Mouse (Mus musculus): ENCODE measurements around the gene Vwde.

DNA sequence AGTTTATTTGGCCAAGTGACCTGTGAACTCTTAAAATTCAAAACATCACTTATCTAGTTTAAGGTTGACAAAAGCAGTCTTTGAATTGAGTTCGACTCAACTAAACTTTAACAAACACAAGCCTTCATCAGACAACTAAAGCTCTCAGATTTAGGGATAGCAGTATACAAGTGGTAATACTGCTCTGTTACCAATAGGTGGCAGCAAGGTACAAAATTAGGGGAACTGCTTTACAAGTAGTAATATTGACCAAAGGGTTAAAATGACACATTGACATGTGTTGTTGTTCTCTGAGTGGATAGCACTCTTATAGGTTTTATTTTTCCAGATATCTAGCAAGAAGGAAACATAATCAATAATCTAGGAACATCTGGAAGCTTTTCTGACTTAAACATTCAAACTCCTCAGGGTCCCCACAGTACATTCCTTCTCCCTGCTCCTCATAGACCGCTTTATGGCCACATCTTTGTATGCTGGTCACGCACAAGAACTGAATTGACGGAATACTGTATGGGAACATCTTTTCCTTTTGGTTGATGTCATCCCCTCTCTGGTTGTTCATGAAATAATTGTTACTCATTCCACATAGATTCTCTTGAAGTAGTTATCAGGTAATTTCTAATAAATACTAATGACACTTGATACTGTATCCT lies 23.7 kb upstream of the Vwde start:
- TF ChIP-seq TCF3 (IDR thresholded peaks at IDR 0.05; ENCODE audit: insufficient read length, low read depth) (no peak), TCF12 (IDR thresholded peaks at IDR 0.05; ENCODE audit: insufficient read depth, poor library complexity, severe bottlenecking) (no peak), POLR2AphosphoS2 (IDR thresholded peaks at IDR 0.05; ENCODE audit: insufficient read length, low read depth) (no peak), E2F4 (IDR thresholded peaks at IDR 0.05; ENCODE audit: insufficient read depth) (no peak)

Measured in myocyte (in vitro differentiated cells).